Mouse (Mus musculus) hindbrain, embryonic 16.5 days (tissue): ENCODE measurements around the gene Lemd1. TPM values are rescaled to one million over a fixed set of nuclear protein-coding genes. Genes with fewer than 3 reads are reported as not detected.

Experiments used
- ATAC-seq: fragments of 200-750 bp; cut with Nextera tagmentation; 2 replicates; pipeline ENCODE4 v1.8.0; 2017; ENCODE audit warnings: moderate TSS enrichment, moderate library complexity
- H3K27ac ChIP-seq: fragments of 300-500 bp; sonication (generic); 2 replicates; pipeline ENCODE4 v1.5.1; 2014; ENCODE audit warnings: low read depth, mild to moderate bottlenecking, control low read depth, low read length, moderate library complexity
- H3K27me3 ChIP-seq: fragments of 300-500 bp; sonication (generic); replicated peaks from 2 replicates; pipeline ENCODE4 v1.6.1; 2014; ENCODE audit warnings: low read length; ENCODE audit not compliant: control insufficient read depth, insufficient read depth
- H3K36me3 ChIP-seq: fragments of 300-500 bp; sonication (generic); 2 replicates; pipeline ENCODE4 v1.6.1; 2014; ENCODE audit warnings: mild to moderate bottlenecking, low read length, moderate library complexity, mixed read lengths; ENCODE audit not compliant: control insufficient read depth, insufficient read depth
- H3K4me1 ChIP-seq: fragments of 300-500 bp; sonication (generic); 2 replicates; pipeline ENCODE4 v1.6.1; 2014; ENCODE audit warnings: low read depth, low read length; ENCODE audit not compliant: control insufficient read depth, insufficient read depth
- H3K4me2 ChIP-seq: fragments of 300-500 bp; sonication (generic); 2 replicates; pipeline ENCODE4 v1.6.1; 2014; ENCODE audit warnings: mild to moderate bottlenecking, low read length, control low read depth, moderate library complexity
- H3K4me3 ChIP-seq: fragments of 300-500 bp; sonication (generic); 2 replicates; pipeline ENCODE4 v1.5.1; 2014; ENCODE audit warnings: mild to moderate bottlenecking, low read length, control low read depth, moderate library complexity
- H3K9ac ChIP-seq: fragments of 300-500 bp; sonication (generic); 2 replicates; pipeline ENCODE4 v1.6.1; 2014; ENCODE audit warnings: low read depth, mild to moderate bottlenecking, control low read depth, low read length, moderate library complexity
- H3K9me3 ChIP-seq: fragments of 300-500 bp; sonication (generic); 2 replicates; pipeline ENCODE4 v1.6.1; 2014; ENCODE audit warnings: mild to moderate bottlenecking, low read length, moderate library complexity; ENCODE audit not compliant: control insufficient read depth
- WGBS: fragments of 180-500 bp; shearing (Covaris S2); extraction: QIAGEN DNeasy Blood & Tissue Kit; methylation state at CpG from one replicate; pipeline ENCODE4 v1.1.7; 2014; 5-methylcytosine and 5-hydroxymethylcytosine counted together
- polyA plus RNA-seq: library from polyadenylated mRNA; unstranded; fragments of >200 nt; fragmentation: Nextera tagmentation; extraction: Ambion mirVana; gene quantifications from 2 replicates; pipeline ENCODE4 v1.2.1, GENCODE M21; 2015

Lemd1 gene
- polyA plus RNA-seq, 1 experiment from 2014 or later = 14.0 TPM

GRCm38 (mm10) chr1:132298425-132298800 is 107.2 kb downstream of the Lemd1 start, which contains the start of gene Klhdc8a:
TSS of gene Klhdc8a (plus strand) at chr1:132298626.
- under 1% methylated on average over 28 of the region's 28 CpGs for WGBS
- Histone ChIP-seq H3K27me3 (no peaks in the 10 kb centered on the region; the same call in 1 of the 2 replicates), H3K27ac (peak within 1 kb of the TSS; percentile 76), H3K4me2 (peak within 1 kb of the TSS; percentile 98), H3K9me3 (no peaks in the 10 kb centered on the region), H3K9ac (peak within 1 kb of the TSS; percentile 88), H3K36me3 (no peaks in the 10 kb centered on the region), H3K4me3 (peak within 1 kb of the TSS; percentile 65), H3K4me1 (peaks cover 24% of the 10 kb centered on the region)
- peak; percentile 49 for ATAC-seq

- H3K9me3 ChIP-seq = no peaks in the 10 kb centered on the region
- H3K36me3 ChIP-seq = no peaks in the 10 kb centered on the region
- peak; percentile 74 for ATAC-seq
- peaks cover 24% of the 10 kb centered on the region for H3K4me1 ChIP-seq
- peak overlapping the region; percentile 65 for H3K4me3 ChIP-seq
- WGBS = 1% methylated on average over 53 of the region's 71 CpGs
- peak overlapping the region; percentile 88 for H3K9ac ChIP-seq
- H3K4me2 ChIP-seq = peak overlapping the region; percentile 98
- no peaks in the 10 kb centered on the region; the same call in 1 of the 2 replicates for H3K27me3 ChIP-seq
- H3K27ac ChIP-seq = peak overlapping the region; percentile 76
These were observed 107.7 kb downstream of the Lemd1 start for GRCm38 (mm10) chr1:132298801-132299464.

GRCm38 (mm10) chr1:132299744-132300143 is 108.5 kb downstream of the Lemd1 start:
- Histone ChIP-seq H3K4me1 (peaks cover 24% of the 10 kb centered on the region), H3K27ac (no peak overlapping the region), H3K9me3 (no peaks in the 10 kb centered on the region), H3K4me3 (peak overlapping the region; percentile 65), H3K4me2 (peak overlapping the region; percentile 98), H3K36me3 (no peaks in the 10 kb centered on the region), H3K27me3 (no peaks in the 10 kb centered on the region; the same call in 1 of the 2 replicates), H3K9ac (peak overlapping the region; percentile 88)
- no peak for ATAC-seq
- WGBS = 85% methylated on average over 5 of the region's 5 CpGs

- Histone ChIP-seq H3K27me3 (no peaks in the 10 kb centered on the region; the same call in 1 of the 2 replicates), H3K4me1 (peaks cover 16% of the 10 kb centered on the region), H3K27ac (no peak overlapping the region), H3K4me3 (peak overlapping the region; percentile 7; the same call in 1 of the 2 replicates), H3K9ac (no peak overlapping the region), H3K4me2 (peak overlapping the region; percentile 98), H3K9me3 (no peaks in the 10 kb centered on the region), H3K36me3 (no peaks in the 10 kb centered on the region)
- no peak for ATAC-seq
- 74% methylated on average over 5 of the region's 5 CpGs for WGBS
These were observed 110.0 kb downstream of the Lemd1 start for GRCm38 (mm10) chr1:132301242-132301641.

- no peak overlapping the region for H3K9ac ChIP-seq
- H3K9me3 ChIP-seq = no peaks in the 10 kb centered on the region
- 87% methylated on average over 9 of the region's 9 CpGs for WGBS
- H3K27ac ChIP-seq = no peak overlapping the region
- ATAC-seq = no peak
- H3K4me3 ChIP-seq = no peak overlapping the region
- no peaks in the 10 kb centered on the region for H3K36me3 ChIP-seq
- H3K4me1 ChIP-seq = peaks cover 16% of the 10 kb centered on the region
- H3K4me2 ChIP-seq = no peak overlapping the region
- H3K27me3 ChIP-seq = no peaks in the 10 kb centered on the region; the same call in 1 of the 2 replicates
These were observed 111.2 kb downstream of the Lemd1 start for GRCm38 (mm10) chr1:132302341-132302866.

GRCm38 (mm10) chr1:132304618-132305214 is 113.5 kb downstream of the Lemd1 start:
- ATAC-seq = no peak
- H3K9me3 ChIP-seq = no peaks in the 10 kb centered on the region
- no peaks in the 10 kb centered on the region for H3K27me3 ChIP-seq
- no peak overlapping the region for H3K4me2 ChIP-seq
- peaks cover 7% of the 10 kb centered on the region for H3K4me1 ChIP-seq
- no peak overlapping the region for H3K27ac ChIP-seq
- WGBS = 42% methylated on average over 9 of the region's 9 CpGs
- H3K4me3 ChIP-seq = no peak overlapping the region
- H3K9ac ChIP-seq = no peak overlapping the region
- H3K36me3 ChIP-seq = no peaks in the 10 kb centered on the region

GRCm38 (mm10) chr1:132306160-132306559 is 114.9 kb downstream of the Lemd1 start:
- Histone ChIP-seq H3K27ac (no peak overlapping the region), H3K27me3 (no peaks in the 10 kb centered on the region), H3K9ac (no peak overlapping the region), H3K9me3 (no peaks in the 10 kb centered on the region), H3K4me1 (peaks cover 4% of the 10 kb centered on the region), H3K36me3 (no peaks in the 10 kb centered on the region), H3K4me3 (no peak overlapping the region), H3K4me2 (no peak overlapping the region)
- ATAC-seq = no peak
- WGBS = 45% methylated on average over 4 of the region's 4 CpGs

- no peak overlapping the region for H3K27ac ChIP-seq
- no peak for ATAC-seq
- WGBS = 22% methylated on average over 4 of the region's 4 CpGs
These were observed 115.6 kb downstream of the Lemd1 start for GRCm38 (mm10) chr1:132306808-132307207.

GRCm38 (mm10) chr1:132307962-132308361 is 116.7 kb downstream of the Lemd1 start:
- no peaks in the 10 kb centered on the region for H3K36me3 ChIP-seq
- no peak overlapping the region for H3K4me3 ChIP-seq
- no peaks in the 10 kb centered on the region for H3K27me3 ChIP-seq
- 84% methylated on average over 6 of the region's 6 CpGs for WGBS
- H3K4me2 ChIP-seq = no peak overlapping the region
- H3K4me1 ChIP-seq = no peaks in the 10 kb centered on the region
- no peak overlapping the region for H3K27ac ChIP-seq
- no peaks in the 10 kb centered on the region for H3K9me3 ChIP-seq
- ATAC-seq = no peak
- no peak overlapping the region for H3K9ac ChIP-seq

More at GRCm38 (mm10) chr1:132306808-132307207, 115.6 kb downstream of the Lemd1 start:
- Histone ChIP-seq H3K27me3 (no peaks in the 10 kb centered on the region), H3K4me1 (no peaks in the 10 kb centered on the region), H3K4me3 (no peak overlapping the region), H3K9ac (no peak overlapping the region), H3K4me2 (no peak overlapping the region), H3K9me3 (no peaks in the 10 kb centered on the region), H3K36me3 (no peaks in the 10 kb centered on the region)
